Mouse (Mus musculus) myocyte (in vitro differentiated cells): ENCODE results near the gene Pigp. TPM values are rescaled to one million over a fixed set of nuclear protein-coding genes. Genes with fewer than 3 reads are reported as not detected.

Experiments
- H3K27me3 ChIP-seq: one replicate; pipeline ENCODE4 v1.6.1; 2011; ENCODE audit not compliant: control insufficient read depth, insufficient read depth, insufficient read length
- H3K36me3 ChIP-seq: one replicate; pipeline ENCODE4 v1.6.1; 2011; ENCODE audit not compliant: control insufficient read depth, insufficient read depth
- H3K4me2 ChIP-seq: one replicate; pipeline ENCODE4 v1.6.1; 2011; ENCODE audit warnings: low read depth, control low read depth
- H3K4me3 ChIP-seq: one replicate; pipeline ENCODE4 v1.5.1; 2011; ENCODE audit warnings: mild to moderate bottlenecking, control low read depth, moderate library complexity
- H3K79me2 ChIP-seq: one replicate; pipeline ENCODE4 v1.6.1; 2011; ENCODE audit not compliant: control insufficient read depth, insufficient read depth
- H3ac ChIP-seq: one replicate; pipeline ENCODE4 v1.6.1; 2011; ENCODE audit not compliant: control insufficient read depth, insufficient read length
- CEBPB ChIP-seq: IDR thresholded peaks from 2 replicates; pipeline ENCODE4 v1.6.1; 2011; ENCODE audit warnings: mild to moderate bottlenecking, moderate library complexity; ENCODE audit not compliant: poor library complexity, insufficient read depth, severe bottlenecking
- E2F4 ChIP-seq: IDR thresholded peaks from one replicate; pipeline ENCODE4 v1.6.1; 2011; ENCODE audit warnings: mild to moderate bottlenecking, control low read depth, moderate library complexity; ENCODE audit not compliant: insufficient read depth
- MAX ChIP-seq: IDR thresholded peaks from one replicate; pipeline ENCODE4 v1.6.1; 2011; ENCODE audit warnings: low read depth, mild to moderate bottlenecking, control low read depth
- MYOD1 ChIP-seq, 3 experiments: IDR thresholded peaks; one replicate each; pipeline ENCODE4 v1.6.1; 2011; ENCODE audit warnings: control low read depth in 2 of 3, low read depth in 2 of 3, mild to moderate bottlenecking in 2 of 3, moderate library complexity in 1 of 3; ENCODE audit not compliant: insufficient read length in 2 of 3, control insufficient read depth in 1 of 3
- MYOG ChIP-seq, 3 experiments: IDR thresholded peaks; one replicate each; pipeline ENCODE4 v1.6.1; 2011; ENCODE audit warnings: control low read depth in 2 of 3, low read depth in 2 of 3, mild to moderate bottlenecking in 2 of 3; ENCODE audit not compliant: insufficient read length in 2 of 3, control insufficient read depth in 1 of 3, insufficient read depth in 1 of 3
- POLR2A ChIP-seq: IDR thresholded peaks from one replicate; pipeline ENCODE4 v1.6.1; 2011; ENCODE audit warnings: low read depth, mild to moderate bottlenecking, control low read depth, moderate library complexity; ENCODE audit not compliant: insufficient read length
- POLR2AphosphoS2 ChIP-seq: IDR thresholded peaks from one replicate; pipeline ENCODE4 v1.6.1; 2011; ENCODE audit warnings: low read depth, control low read depth; ENCODE audit not compliant: insufficient read length
- REST ChIP-seq: IDR thresholded peaks from one replicate; pipeline ENCODE4 v1.6.1; 2011; ENCODE audit warnings: mild to moderate bottlenecking, control low read depth, moderate library complexity; ENCODE audit not compliant: insufficient read depth, insufficient read length
- SRF ChIP-seq: IDR thresholded peaks from one replicate; pipeline ENCODE4 v1.6.1; 2011; ENCODE audit warnings: low read depth; ENCODE audit not compliant: control insufficient read depth, insufficient read length
- TCF12 ChIP-seq: IDR thresholded peaks from one replicate; pipeline ENCODE4 v1.6.1; 2011; ENCODE audit warnings: mild to moderate bottlenecking, control low read depth; ENCODE audit not compliant: poor library complexity, insufficient read depth, severe bottlenecking
- TCF3 ChIP-seq: IDR thresholded peaks from one replicate; pipeline ENCODE4 v1.6.1; 2011; ENCODE audit warnings: low read depth, control low read depth; ENCODE audit not compliant: insufficient read length
- USF1 ChIP-seq: IDR thresholded peaks from one replicate; pipeline ENCODE4 v1.6.1; 2011; ENCODE audit warnings: low read depth, mild to moderate bottlenecking, control low read depth, moderate library complexity
- polyA plus RNA-seq: library from polyadenylated mRNA; unstranded; fragments of >200 nt; fragmentation: generic; extraction: Trizol; gene quantifications from one replicate; pipeline ENCODE4 v1.2.1, GENCODE M21; 2012; ENCODE audit warnings: missing spikeins

Pigp gene
- polyA plus RNA-seq, 1 experiment: 63.2 TPM

GRCm38 (mm10) chr16:94402185-94402584 lies 30.5 kb upstream of the Pigp start:
- no peak overlapping the region for H3ac ChIP-seq
- H3K4me2 ChIP-seq: no peak overlapping the region
- H3K36me3 ChIP-seq: peaks cover 15% of the 10 kb centered on the region
- TF ChIP-seq SRF: no peak
- no peak for TF ChIP-seq REST
- no peak for TF ChIP-seq USF1
- no peak for TF ChIP-seq POLR2A
- TF ChIP-seq MAX: no peak
- no peak for TF ChIP-seq TCF12
- no peak for TF ChIP-seq TCF3
- TF ChIP-seq E2F4: no peak
- TF ChIP-seq CEBPB: no peak
- TF ChIP-seq MYOD1 (IDR thresholded peaks at IDR 0.05; ENCODE audit: control insufficient read depth in 1 of 3, insufficient read length in 2 of 3, low read depth in 2 of 3): no peak
- no peak for TF ChIP-seq MYOG (IDR thresholded peaks at IDR 0.05; ENCODE audit: control insufficient read depth in 1 of 3, insufficient read depth in 1 of 3, insufficient read length in 2 of 3, low read depth in 2 of 3)
- no peak for TF ChIP-seq POLR2AphosphoS2
- peaks cover 35% of the 10 kb centered on the region for H3K79me2 ChIP-seq
- H3K27me3 ChIP-seq: no peaks in the 10 kb centered on the region
- H3K4me3 ChIP-seq: no peak overlapping the region

GRCm38 (mm10) chr16:94401636-94402035 lies 30.0 kb upstream of the Pigp start:
- no peak for TF ChIP-seq MYOG (IDR thresholded peaks at IDR 0.05; ENCODE audit: control insufficient read depth in 1 of 3, insufficient read depth in 1 of 3, insufficient read length in 2 of 3, low read depth in 2 of 3)
- TF ChIP-seq TCF12: no peak
- no peak for TF ChIP-seq USF1
- TF ChIP-seq MYOD1 (IDR thresholded peaks at IDR 0.05; ENCODE audit: control insufficient read depth in 1 of 3, insufficient read length in 2 of 3, low read depth in 2 of 3): no peak
- TF ChIP-seq REST: no peak
- TF ChIP-seq E2F4: no peak
- no peak for TF ChIP-seq POLR2AphosphoS2
- no peak for TF ChIP-seq MAX
- TF ChIP-seq POLR2A: no peak
- TF ChIP-seq SRF: no peak
- peaks cover 14% of the 10 kb centered on the region for H3K36me3 ChIP-seq
- no peak overlapping the region for H3ac ChIP-seq
- H3K79me2 ChIP-seq: peaks cover 35% of the 10 kb centered on the region
- no peaks in the 10 kb centered on the region for H3K27me3 ChIP-seq
- H3K4me3 ChIP-seq: no peak overlapping the region
- no peak overlapping the region for H3K4me2 ChIP-seq

DNA sequence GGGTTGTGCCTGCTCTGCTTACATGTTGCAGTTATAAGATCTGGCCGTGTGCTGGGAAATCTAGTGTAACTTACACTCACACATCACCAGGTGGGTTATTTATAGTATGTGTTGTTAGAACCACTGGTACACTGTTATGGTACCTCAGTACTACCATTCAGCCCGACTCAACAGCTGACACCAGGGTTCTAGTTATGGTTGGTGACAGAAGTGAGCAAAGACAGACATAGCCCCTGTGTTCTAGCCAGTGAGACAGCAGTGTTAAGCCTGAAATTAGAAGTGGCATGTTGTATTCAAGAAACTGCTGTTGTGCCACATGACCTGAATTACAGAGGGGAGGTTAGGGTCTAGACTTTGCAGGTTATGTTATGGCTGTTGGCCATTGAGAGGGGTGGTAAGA lies 27.5 kb upstream of the Pigp start:
- no peaks in the 10 kb centered on the region for H3K27me3 ChIP-seq
- H3K36me3 ChIP-seq: peaks cover 17% of the 10 kb centered on the region
- H3K4me3 ChIP-seq: no peak overlapping the region
- TF ChIP-seq POLR2A: no peak
- TF ChIP-seq MAX: no peak
- no peak for TF ChIP-seq E2F4
- TF ChIP-seq USF1: no peak
- TF ChIP-seq REST: no peak
- no peak overlapping the region for H3K4me2 ChIP-seq
- no peak overlapping the region for H3ac ChIP-seq
- peaks cover 42% of the 10 kb centered on the region for H3K79me2 ChIP-seq

GRCm38 (mm10) chr16:94396641-94397040 lies 25.0 kb upstream of the Pigp start:
- Histone ChIP-seq H3K27me3 (no peaks in the 10 kb centered on the region), H3K79me2 (peaks cover 56% of the 10 kb centered on the region), H3K4me3 (no peak overlapping the region), H3K4me2 (no peak overlapping the region), H3K36me3 (peaks cover 10% of the 10 kb centered on the region), H3ac (no peak overlapping the region)
- TF ChIP-seq CEBPB: no peak
- no peak for TF ChIP-seq POLR2A

- Histone ChIP-seq H3K27me3 (no peaks in the 10 kb centered on the region), H3K4me2 (no peak overlapping the region), H3K79me2 (peaks cover 62% of the 10 kb centered on the region), H3K36me3 (peaks cover 10% of the 10 kb centered on the region), H3ac (no peak overlapping the region), H3K4me3 (no peak overlapping the region)
- TF ChIP-seq REST (no peak), TCF12 (no peak), POLR2A (no peak), MYOD1 (IDR thresholded peaks at IDR 0.05; ENCODE audit: control insufficient read depth in 1 of 3, insufficient read length in 2 of 3, low read depth in 2 of 3) (no peak), MAX (no peak), POLR2AphosphoS2 (no peak), TCF3 (no peak), E2F4 (no peak), SRF (no peak), MYOG (IDR thresholded peaks at IDR 0.05; ENCODE audit: control insufficient read depth in 1 of 3, insufficient read depth in 1 of 3, insufficient read length in 2 of 3, low read depth in 2 of 3) (no peak), USF1 (no peak), CEBPB (no peak)
These were observed 23.4 kb upstream of the Pigp start for GRCm38 (mm10) chr16:94395051-94395450.
